Mouse (Mus musculus): Measurements from ENCODE around the gene Ltbp1.

- TF ChIP-seq POLR2A (IDR thresholded peaks at IDR 0.05; ENCODE audit: borderline replicate concordance, extremely low read depth, low read depth, low read length) (no peak), CTCF (IDR thresholded peaks at IDR 0.05; ENCODE audit: insufficient read depth, low read length) (no peak)
These were observed 156.6 kb downstream of the Ltbp1 start for GRCm38 (mm10) chr17:75161931-75162330.
